Mouse (Mus musculus) lung, postnatal 36 days (tissue): ENCODE data around the gene Slc15a3.

ENCODE experiments used
- DNase-seq: peaks from one replicate; pipeline ENCODE4 v3.0.0; 2022; ENCODE audit warnings: mixed read lengths

Slc15a3 gene

GRCm38 (mm10) chr19:10824061-10824460 is 15.5 kb upstream of the Slc15a3 start:
- no peak for DNase-seq

GRCm38 (mm10) chr19:10828321-10828720 is 11.2 kb upstream of the Slc15a3 start:
- no peak for DNase-seq

GRCm38 (mm10) chr19:10829436-10830175 is 9.9 kb upstream of the Slc15a3 start, which contains the start of gene Cd6:
Gene Cd6, minus strand, starts transcription at chr19:10830058.
- DNase-seq = no peak

- DNase-seq = peak; percentile 89
These were observed 8.1 kb upstream of the Slc15a3 start for GRCm38 (mm10) chr19:10831424-10831823.

GRCm38 (mm10) chr19:10832030-10832429 is 7.5 kb upstream of the Slc15a3 start:
- peak; percentile 38 for DNase-seq

GRCm38 (mm10) chr19:10833611-10834010 is 5.9 kb upstream of the Slc15a3 start:
- no peak for DNase-seq

GRCm38 (mm10) chr19:10835671-10836070 is 3.9 kb upstream of the Slc15a3 start:
- no peak for DNase-seq

GRCm38 (mm10) chr19:10841721-10842626 is 2.4 kb downstream of the Slc15a3 start:
- peak; percentile 70 for DNase-seq

GRCm38 (mm10) chr19:10842914-10843313 is 3.4 kb downstream of the Slc15a3 start:
- DNase-seq = no peak

GRCm38 (mm10) chr19:10844206-10844605 is 4.7 kb downstream of the Slc15a3 start:
- DNase-seq = no peak

GRCm38 (mm10) chr19:10845454-10845853 is 5.9 kb downstream of the Slc15a3 start:
- no peak for DNase-seq

- DNase-seq = no peak
These were observed 6.6 kb downstream of the Slc15a3 start for GRCm38 (mm10) chr19:10846150-10846549.

- no peak for DNase-seq
These were observed 8.0 kb downstream of the Slc15a3 start for GRCm38 (mm10) chr19:10847311-10848087.

- no peak for DNase-seq
These were observed 15.9 kb downstream of the Slc15a3 start for GRCm38 (mm10) chr19:10855422-10855821.

GRCm38 (mm10) chr19:10856520-10856919 is 17.0 kb downstream of the Slc15a3 start:
- no peak for DNase-seq

- no peak for DNase-seq
These were observed 20.6 kb downstream of the Slc15a3 start for GRCm38 (mm10) chr19:10860072-10860497.

GRCm38 (mm10) chr19:10866351-10866750 is 26.8 kb downstream of the Slc15a3 start:
- no peak for DNase-seq

- DNase-seq = no peak
These were observed 28.6 kb downstream of the Slc15a3 start for GRCm38 (mm10) chr19:10867946-10868622.

GRCm38 (mm10) chr19:10868623-10869141 is 29.2 kb downstream of the Slc15a3 start:
- DNase-seq = no peak

- peak; percentile 80 for DNase-seq
These were observed 29.8 kb downstream of the Slc15a3 start for GRCm38 (mm10) chr19:10869241-10869885.

GRCm38 (mm10) chr19:10869886-10870527 is 30.5 kb downstream of the Slc15a3 start, which contains the start of gene Tmem132a:
Gene Tmem132a, minus strand, starts transcription at chr19:10869940.
- DNase-seq = peak; percentile 70
